Mouse (Mus musculus) limb, embryonic 13.5 days (tissue): Measurements from ENCODE around the gene Lrrc23. TPM values are rescaled to one million over a fixed set of nuclear protein-coding genes. Genes with fewer than 3 reads are reported as not detected.

ENCODE experiments used
- ATAC-seq: fragments of 200-750 bp; cut with Nextera tagmentation; 2 replicates; pipeline ENCODE4 v1.8.0; 2017; ENCODE audit warnings: low read depth, moderate number of reproducible peaks, moderate TSS enrichment; ENCODE audit not compliant: low FRiP score
- H3K27ac ChIP-seq: fragments of 300-500 bp; sonication (generic); 2 replicates; pipeline ENCODE4 v1.5.1; 2015; ENCODE audit warnings: inconsistent platforms, mild to moderate bottlenecking, moderate library complexity
- H3K27me3 ChIP-seq: fragments of 300-500 bp; sonication (generic); 2 replicates; pipeline ENCODE4 v1.6.1; 2015; ENCODE audit warnings: mild to moderate bottlenecking, inconsistent platforms
- H3K36me3 ChIP-seq: fragments of 300-500 bp; sonication (generic); 2 replicates; pipeline ENCODE4 v1.6.1; 2015; ENCODE audit warnings: inconsistent platforms, mild to moderate bottlenecking, moderate library complexity
- H3K4me1 ChIP-seq: fragments of 300-500 bp; sonication (generic); 2 replicates; pipeline ENCODE4 v1.6.1; 2015; ENCODE audit warnings: inconsistent platforms
- H3K4me2 ChIP-seq: fragments of 300-500 bp; sonication (generic); replicated peaks from 2 replicates; pipeline ENCODE4 v1.6.1; 2015; ENCODE audit warnings: inconsistent platforms, mild to moderate bottlenecking, moderate library complexity
- H3K4me3 ChIP-seq: fragments of 300-500 bp; sonication (generic); 2 replicates; pipeline ENCODE4 v1.5.1; 2015; ENCODE audit warnings: moderate library complexity, mild to moderate bottlenecking, inconsistent platforms
- H3K9ac ChIP-seq: fragments of 300-500 bp; sonication (generic); 2 replicates; pipeline ENCODE4 v1.6.1; 2015; ENCODE audit warnings: mild to moderate bottlenecking, inconsistent platforms
- H3K9me3 ChIP-seq: fragments of 300-500 bp; sonication (generic); 2 replicates; pipeline ENCODE4 v1.6.1; 2016; ENCODE audit warnings: inconsistent platforms
- WGBS: fragments of 180-500 bp; shearing (Covaris S2); methylation state at CpG from one replicate; pipeline ENCODE4 v1.1.7; 2015; 5-methylcytosine and 5-hydroxymethylcytosine counted together
- polyA plus RNA-seq: library from polyadenylated mRNA; unstranded; fragments of >200 nt; fragmentation: Nextera tagmentation; extraction: Ambion mirVana; gene quantifications from 2 replicates; pipeline ENCODE4 v1.2.1, GENCODE M21; 2015

The Lrrc23 gene
- polyA plus RNA-seq, 1 experiment from 2014 or later = 0.59 TPM

GRCm38 (mm10) chr6:124746296-124746605 is 33.3 kb downstream of the Lrrc23 start:
- Histone ChIP-seq H3K4me1 (peaks cover 33% of the 10 kb centered on the region), H3K27ac (peak overlapping the region; percentile 88), H3K4me3 (peak overlapping the region; percentile 54), H3K9me3 (no peaks in the 10 kb centered on the region), H3K36me3 (peaks cover 67% of the 10 kb centered on the region), H3K9ac (peak overlapping the region; percentile 84), H3K27me3 (no peaks in the 10 kb centered on the region), H3K4me2 (peak overlapping the region; percentile 94)
- ATAC-seq = peak; percentile 4; the same call in 1 of the 2 replicates
- 16% methylated on average over 8 of the region's 8 CpGs for WGBS

GRCm38 (mm10) chr6:124745490-124746295 is 33.8 kb downstream of the Lrrc23 start:
- WGBS = under 1% methylated on average over 77 of the region's 85 CpGs
- Histone ChIP-seq H3K27ac (peak overlapping the region; percentile 88), H3K36me3 (peaks cover 67% of the 10 kb centered on the region), H3K9me3 (no peaks in the 10 kb centered on the region), H3K4me1 (peaks cover 33% of the 10 kb centered on the region), H3K9ac (peak overlapping the region; percentile 84), H3K27me3 (no peaks in the 10 kb centered on the region), H3K4me2 (peak overlapping the region; percentile 94), H3K4me3 (peak overlapping the region; percentile 54)
- ATAC-seq = peak; percentile 77

- Histone ChIP-seq H3K9me3 (no peaks in the 10 kb centered on the region), H3K4me1 (peaks cover 37% of the 10 kb centered on the region), H3K27ac (peak overlapping the region; percentile 74; the same call in 1 of the 2 replicates), H3K9ac (peak overlapping the region; percentile 66), H3K36me3 (peaks cover 64% of the 10 kb centered on the region), H3K4me3 (peak overlapping the region; percentile 54), H3K4me2 (peak overlapping the region; percentile 94), H3K27me3 (no peaks in the 10 kb centered on the region)
- ATAC-seq = no peak
- WGBS = 70% methylated on average over 26 of the region's 26 CpGs
Observed at GRCm38 (mm10) chr6:124744755-124745321, 34.7 kb downstream of the Lrrc23 start.

GRCm38 (mm10) chr6:124743647-124744046 is 35.9 kb downstream of the Lrrc23 start:
- Histone ChIP-seq H3K27me3 (no peaks in the 10 kb centered on the region), H3K9ac (peak overlapping the region; percentile 26; the same call in 1 of the 2 replicates), H3K4me3 (no peak overlapping the region), H3K36me3 (peaks cover 63% of the 10 kb centered on the region), H3K27ac (no peak overlapping the region), H3K4me2 (no peak overlapping the region), H3K4me1 (peaks cover 47% of the 10 kb centered on the region), H3K9me3 (no peaks in the 10 kb centered on the region)
- WGBS = 89% methylated on average over 8 of the region's 8 CpGs
- ATAC-seq = no peak

- Histone ChIP-seq H3K4me2 (no peak overlapping the region), H3K4me1 (peaks cover 51% of the 10 kb centered on the region), H3K4me3 (no peak overlapping the region), H3K9ac (peak overlapping the region; percentile 26; the same call in 1 of the 2 replicates), H3K36me3 (peaks cover 57% of the 10 kb centered on the region), H3K9me3 (no peaks in the 10 kb centered on the region), H3K27me3 (no peaks in the 10 kb centered on the region), H3K27ac (no peak overlapping the region)
- 92% methylated on average over 15 of the region's 15 CpGs for WGBS
- ATAC-seq = no peak
Observed at GRCm38 (mm10) chr6:124742839-124743514, 36.5 kb downstream of the Lrrc23 start.

GRCm38 (mm10) chr6:124741842-124742241 is 37.7 kb downstream of the Lrrc23 start:
- Histone ChIP-seq H3K9me3 (no peaks in the 10 kb centered on the region), H3K4me3 (peak overlapping the region; percentile 74), H3K4me1 (peaks cover 47% of the 10 kb centered on the region), H3K27ac (peak overlapping the region; percentile 99), H3K4me2 (peak overlapping the region; percentile 71), H3K9ac (peak overlapping the region; percentile 62), H3K27me3 (no peaks in the 10 kb centered on the region), H3K36me3 (peaks cover 45% of the 10 kb centered on the region)
- 75% methylated on average over 3 of the region's 3 CpGs for WGBS
- no peak for ATAC-seq

GRCm38 (mm10) chr6:124740888-124741761 is 38.4 kb downstream of the Lrrc23 start, which contains the start of gene Grcc10:
TSS of gene Grcc10 (minus strand) at chr6:124741374.
- Histone ChIP-seq H3K27ac (peak within 1 kb of the TSS; percentile 99), H3K36me3 (peaks cover 40% of the 10 kb centered on the region), H3K4me1 (peaks cover 39% of the 10 kb centered on the region), H3K9ac (peak within 1 kb of the TSS; percentile 87), H3K4me3 (peak within 1 kb of the TSS; percentile 74), H3K4me2 (peak within 1 kb of the TSS; percentile 71), H3K27me3 (no peaks in the 10 kb centered on the region), H3K9me3 (no peaks in the 10 kb centered on the region)
- peak; percentile 85 for ATAC-seq
- under 1% methylated on average over 41 of the region's 41 CpGs for WGBS

GRCm38 (mm10) chr6:124740211-124740887 is 39.2 kb downstream of the Lrrc23 start:
- Histone ChIP-seq H3K4me1 (peaks cover 36% of the 10 kb centered on the region), H3K4me3 (peak overlapping the region; percentile 74), H3K27me3 (no peaks in the 10 kb centered on the region), H3K9ac (peak overlapping the region; percentile 87), H3K9me3 (no peaks in the 10 kb centered on the region), H3K4me2 (peak overlapping the region; percentile 71), H3K36me3 (peaks cover 40% of the 10 kb centered on the region), H3K27ac (peak overlapping the region; percentile 99)
- peak; percentile 3 for ATAC-seq
- WGBS = 1% methylated on average over 29 of the region's 29 CpGs

- Histone ChIP-seq H3K4me3 (peak overlapping the region; percentile 74), H3K9me3 (no peaks in the 10 kb centered on the region), H3K27me3 (no peaks in the 10 kb centered on the region), H3K27ac (peak overlapping the region; percentile 99; the same call in 1 of the 2 replicates), H3K9ac (no peak overlapping the region), H3K4me1 (peaks cover 28% of the 10 kb centered on the region), H3K36me3 (peaks cover 30% of the 10 kb centered on the region), H3K4me2 (peak overlapping the region; percentile 71)
- ATAC-seq = no peak
- WGBS = 83% methylated on average over 10 of the region's 10 CpGs
Observed at GRCm38 (mm10) chr6:124739231-124739796, 40.2 kb downstream of the Lrrc23 start.

- Histone ChIP-seq H3K4me3 (peak within 1 kb of the TSS; percentile 74; the same call in 1 of the 2 replicates), H3K9ac (peak within 1 kb of the TSS; percentile 35; the same call in 1 of the 2 replicates), H3K36me3 (peaks cover 23% of the 10 kb centered on the region), H3K4me1 (peaks cover 28% of the 10 kb centered on the region), H3K27me3 (no peaks in the 10 kb centered on the region), H3K4me2 (peak within 1 kb of the TSS; percentile 71), H3K9me3 (no peaks in the 10 kb centered on the region), H3K27ac (peak within 1 kb of the TSS; percentile 99; the same call in 1 of the 2 replicates)
- 28% methylated on average over 15 of the region's 15 CpGs for WGBS
- no peak for ATAC-seq
Observed at GRCm38 (mm10) chr6:124738511-124739023, 41.0 kb downstream of the Lrrc23 start, which contains the start of gene Ptpn6. TSS of gene Ptpn6 (minus strand) at chr6:124738714.
